Mouse (Mus musculus): ENCODE results near the gene Ncoa3.
A peak's percentile ranks its signal among the peaks of the same experiment; 100 is the strongest.

Ncoa3 gene

DNA sequence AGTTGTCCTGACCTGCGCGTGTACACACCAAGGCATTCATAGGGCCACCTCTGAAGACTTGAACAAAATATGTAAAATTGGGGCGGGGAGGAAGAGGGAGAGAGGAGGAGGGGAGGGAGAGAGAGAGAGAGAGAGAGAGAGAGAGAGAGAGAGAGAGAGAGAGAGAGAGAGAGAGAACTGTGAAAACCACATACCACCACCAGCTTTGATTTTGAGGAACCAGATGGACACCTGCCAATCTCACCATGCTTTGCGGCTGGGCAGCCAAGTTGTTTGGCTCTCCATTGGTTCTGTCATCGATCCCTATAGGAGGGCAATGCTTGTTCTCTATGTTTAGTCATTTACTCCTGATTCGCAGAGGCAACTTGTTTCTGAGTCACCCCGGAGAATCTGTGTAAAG is 21.7 kb upstream of the Ncoa3 start:
- no peak for DNase-seq (ENCODE audit: low read depth, low spot score)

DNA sequence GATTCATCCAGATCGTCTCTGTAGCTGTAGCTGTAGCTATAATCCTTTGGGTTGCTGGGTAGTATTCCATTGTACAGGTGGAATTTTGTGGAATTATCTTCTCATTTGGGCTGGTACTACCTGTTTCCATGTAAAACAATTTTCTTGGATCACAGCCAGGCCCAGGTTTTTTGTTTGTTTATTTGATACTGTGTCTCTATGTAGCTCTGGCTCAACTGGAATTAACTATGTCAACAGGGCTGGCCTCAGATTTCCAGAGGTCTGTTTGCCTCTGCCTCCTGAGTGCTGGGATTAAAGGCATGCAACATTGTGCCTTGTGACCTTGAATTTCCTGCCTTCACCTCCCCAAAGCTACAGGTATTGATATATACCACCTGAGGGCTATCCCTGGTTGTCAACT is 18.1 kb upstream of the Ncoa3 start:
- no peak for DNase-seq (ENCODE audit: low read depth, low spot score)

DNA sequence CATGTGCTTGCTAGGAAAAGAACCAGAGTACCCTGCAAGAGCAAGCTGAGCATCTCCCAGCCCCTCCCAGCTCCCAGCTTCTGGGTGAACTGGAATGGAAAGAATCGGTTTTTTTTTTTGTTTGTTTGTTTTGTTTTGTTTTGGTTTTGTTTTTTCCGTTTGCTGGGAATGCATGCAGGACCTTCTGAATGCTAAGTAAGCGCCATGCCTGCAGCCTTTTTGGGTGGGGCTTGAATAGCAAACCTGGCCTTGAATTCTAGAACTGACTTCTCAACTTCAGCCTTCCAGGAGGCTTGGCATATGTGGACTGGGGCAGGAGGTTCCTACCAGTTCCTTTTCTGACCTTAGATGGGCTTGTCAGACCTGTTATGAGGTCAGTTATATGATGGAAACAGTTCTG is 16.2 kb upstream of the Ncoa3 start:
- DNase-seq (ENCODE audit: low read depth, low spot score), result no peak

DNA sequence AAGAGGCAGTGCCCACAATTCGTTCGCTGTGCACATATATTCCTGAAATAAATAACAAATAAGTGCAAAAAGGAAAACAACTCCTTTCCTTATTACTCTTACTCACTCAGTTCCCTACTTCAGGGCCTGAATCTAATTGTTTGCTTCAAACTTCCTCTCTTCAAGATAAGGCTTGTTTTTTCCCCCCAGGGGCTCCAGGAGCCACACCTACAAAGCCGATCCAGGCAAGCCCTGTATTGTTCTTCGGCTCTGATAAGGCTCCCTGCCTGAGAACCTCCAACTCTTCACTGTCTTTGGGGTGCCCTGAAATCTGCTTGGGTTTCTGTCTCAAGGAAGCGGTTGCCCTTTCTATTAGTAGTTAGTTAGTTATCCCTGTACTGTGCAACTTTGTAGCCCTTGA is 15.6 kb upstream of the Ncoa3 start:
- no peak for DNase-seq (ENCODE audit: low read depth, low spot score)

DNA sequence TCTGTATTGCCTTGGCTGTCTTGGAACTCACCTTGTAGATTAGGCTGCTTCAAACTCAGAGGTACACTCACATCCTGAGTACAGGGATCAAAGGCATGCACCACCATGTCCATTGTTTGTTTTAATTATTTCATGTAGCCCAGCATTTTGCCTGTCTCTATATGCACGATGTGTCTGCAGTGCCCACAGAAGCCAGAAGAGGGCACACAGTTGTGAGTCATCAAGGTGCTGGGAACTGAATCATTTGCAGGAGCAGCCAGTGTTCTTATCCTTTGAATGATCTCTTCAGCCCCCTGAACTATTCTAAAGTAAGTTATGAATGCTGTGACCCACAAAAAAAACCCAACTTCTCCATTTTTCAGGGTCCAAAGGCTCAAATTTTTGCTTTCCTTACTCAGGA is 14.3 kb upstream of the Ncoa3 start:
- DNase-seq (ENCODE audit: low read depth, low spot score), result no peak

DNA sequence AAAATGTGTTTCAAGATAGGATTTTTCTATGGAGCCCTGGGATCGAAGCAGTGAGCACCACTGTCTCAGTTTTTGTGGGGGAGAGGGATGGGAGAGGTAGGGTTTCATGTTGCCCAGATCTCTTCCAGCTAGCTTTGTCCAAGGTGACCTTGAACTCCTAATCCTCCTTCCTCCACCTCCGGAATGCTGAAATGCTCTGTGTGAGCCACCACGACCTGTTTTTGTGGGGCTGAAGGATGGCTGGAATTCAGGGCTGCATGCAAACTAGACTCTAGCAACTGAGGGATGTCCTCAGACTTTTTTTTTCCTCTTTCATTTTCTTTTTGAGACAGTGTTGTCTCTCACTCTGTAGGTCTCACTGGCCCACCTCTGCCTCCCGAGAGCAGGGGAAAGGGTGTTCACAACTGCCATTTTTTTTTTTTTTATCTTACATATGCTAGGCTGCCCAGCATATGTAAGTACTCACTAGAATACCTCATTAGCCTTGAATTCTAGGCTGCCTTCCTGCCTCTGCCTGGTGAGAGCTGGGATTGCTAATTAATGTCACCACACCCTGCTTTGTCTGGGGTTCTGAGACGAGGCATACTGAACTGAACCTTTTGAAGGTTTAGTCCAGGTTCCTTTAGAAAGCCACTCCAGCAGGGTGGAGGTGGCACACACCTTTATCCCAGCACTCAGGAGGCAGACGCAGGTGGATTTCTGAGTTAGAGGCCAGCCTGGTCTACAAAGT is 11.0 kb upstream of the Ncoa3 start:
- DNase-seq (ENCODE audit: low read depth, low spot score), result no peak

DNA sequence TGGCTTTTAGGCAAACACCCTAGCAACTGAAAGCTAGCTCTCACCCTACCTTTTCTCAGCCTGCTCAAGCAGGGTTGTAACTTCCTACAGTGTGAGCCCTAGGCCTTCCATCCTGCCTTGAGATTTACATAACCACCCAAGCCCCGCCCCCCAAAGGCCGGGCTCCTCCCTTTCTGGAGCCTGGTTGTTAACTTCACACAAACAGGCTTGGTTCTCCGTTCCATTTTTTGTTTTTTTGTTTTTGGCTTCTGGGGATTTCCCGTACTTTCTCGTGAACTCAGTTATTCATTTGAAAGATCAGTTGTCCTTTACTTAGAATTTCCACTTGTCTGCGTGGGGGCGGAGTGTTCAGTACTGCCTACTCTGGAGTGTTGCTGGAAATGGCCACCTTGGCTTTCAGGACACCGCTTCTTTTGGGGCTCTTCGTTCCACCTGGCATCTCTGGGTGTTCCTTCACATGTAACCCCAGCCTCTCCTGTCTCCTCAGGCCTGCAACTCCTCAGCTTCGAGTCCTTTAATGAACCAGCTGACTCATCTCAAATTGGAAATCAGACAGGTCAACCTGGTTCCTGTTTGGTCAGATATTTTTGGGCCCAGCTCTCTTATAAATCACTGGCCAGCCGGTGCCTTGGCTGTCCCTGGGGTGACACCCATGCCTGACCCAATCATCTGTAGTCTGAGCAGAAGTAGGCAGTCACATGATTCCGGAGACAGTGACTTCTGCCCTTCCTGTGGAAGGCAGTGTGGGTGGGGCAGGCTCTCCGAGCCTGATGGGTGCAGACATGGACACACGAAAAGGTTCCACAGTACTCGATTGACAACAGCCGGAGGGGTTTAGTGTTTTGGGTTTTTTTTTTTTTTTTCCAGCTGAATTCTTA is 9.7 kb upstream of the Ncoa3 start:
- DNase-seq (ENCODE audit: low read depth, low spot score), result peak; percentile 30

DNA sequence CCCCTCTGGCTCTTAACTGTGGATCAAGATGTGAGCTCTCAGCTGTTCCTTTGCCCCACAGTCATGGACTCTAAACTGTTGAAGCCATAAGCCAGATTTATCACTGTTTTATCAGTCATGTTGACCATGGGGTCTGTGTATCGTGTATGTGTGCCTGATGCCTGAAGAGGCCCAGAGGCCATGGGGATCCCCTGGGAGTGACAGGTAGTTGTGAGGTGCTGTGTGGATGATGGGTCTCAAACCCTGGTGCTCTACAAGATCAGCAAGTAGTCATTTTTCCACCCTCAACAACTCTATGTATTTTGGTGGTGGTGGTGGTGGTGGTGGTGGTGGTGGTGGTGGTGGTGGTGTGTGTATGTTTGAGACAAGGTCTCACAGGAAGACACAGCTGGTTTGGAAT is 8.1 kb upstream of the Ncoa3 start:
- DNase-seq (ENCODE audit: low read depth, low spot score), result no peak

DNA sequence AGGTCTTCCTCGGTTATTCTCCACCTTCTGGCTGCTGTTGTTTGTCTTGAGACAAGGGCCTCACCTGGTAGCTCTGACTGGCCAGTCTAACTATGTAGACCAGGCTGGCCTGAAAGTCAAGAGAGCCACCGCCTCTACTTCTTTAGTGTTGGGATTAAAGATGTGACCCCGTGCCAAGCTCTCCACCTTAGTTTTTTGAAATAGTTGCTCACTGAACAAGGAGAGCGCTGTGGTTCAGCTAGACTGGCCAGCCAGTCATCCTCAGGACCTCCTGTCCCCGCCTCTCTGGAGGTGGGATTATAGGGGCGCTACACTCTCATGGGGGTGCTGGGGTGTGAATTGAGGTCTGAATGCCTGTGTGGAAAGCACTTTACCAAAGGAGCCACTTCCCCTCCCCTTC is 7.5 kb upstream of the Ncoa3 start:
- DNase-seq (ENCODE audit: low read depth, low spot score), result no peak

DNA sequence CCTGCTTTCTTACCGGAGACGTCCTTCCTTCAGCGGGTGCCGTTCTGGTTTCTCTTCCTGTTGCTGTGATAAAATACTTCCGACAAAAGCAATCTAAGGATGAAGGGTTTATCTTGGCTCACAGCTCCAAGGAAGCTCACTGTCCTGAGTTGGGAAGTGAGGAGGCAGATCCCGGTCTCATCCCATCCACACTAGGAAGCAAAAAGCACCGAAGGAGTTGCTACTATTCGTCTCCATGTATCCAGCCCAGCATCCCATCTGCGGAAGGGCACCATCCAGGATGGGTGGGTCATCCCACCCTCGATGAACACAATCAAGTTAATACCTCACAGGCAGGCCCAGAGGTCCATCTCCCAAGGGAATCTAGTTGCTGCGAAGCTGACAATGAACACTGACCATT is 6.9 kb upstream of the Ncoa3 start:
- no peak for DNase-seq (ENCODE audit: low read depth, low spot score)

DNA sequence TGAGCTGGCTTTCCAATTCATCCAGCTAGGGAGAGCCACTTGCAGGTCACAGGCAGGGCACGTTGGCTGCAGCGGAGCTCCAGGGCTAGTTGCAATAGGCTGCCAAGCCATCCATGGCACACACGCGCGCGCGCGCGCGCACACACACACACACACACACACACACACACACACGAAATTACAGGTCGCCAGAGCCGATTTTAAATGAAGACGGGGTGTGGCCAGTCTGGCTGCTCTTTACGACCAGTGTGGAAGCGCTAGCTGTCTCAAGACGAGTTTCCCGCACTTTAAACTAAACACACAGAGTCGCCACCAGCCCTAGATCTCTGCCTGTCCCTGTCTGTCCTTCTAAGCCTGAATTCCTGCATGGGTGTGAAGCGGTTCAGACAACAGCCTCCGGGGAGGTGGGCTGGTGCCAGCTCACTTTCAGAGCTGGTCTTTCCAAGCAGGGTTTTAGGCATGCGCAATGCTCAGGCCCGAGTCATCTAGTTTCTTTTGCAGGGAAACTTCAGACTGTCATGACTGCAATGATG is 5.4 kb upstream of the Ncoa3 start:
- DNase-seq (ENCODE audit: low read depth, low spot score), result no peak

DNA sequence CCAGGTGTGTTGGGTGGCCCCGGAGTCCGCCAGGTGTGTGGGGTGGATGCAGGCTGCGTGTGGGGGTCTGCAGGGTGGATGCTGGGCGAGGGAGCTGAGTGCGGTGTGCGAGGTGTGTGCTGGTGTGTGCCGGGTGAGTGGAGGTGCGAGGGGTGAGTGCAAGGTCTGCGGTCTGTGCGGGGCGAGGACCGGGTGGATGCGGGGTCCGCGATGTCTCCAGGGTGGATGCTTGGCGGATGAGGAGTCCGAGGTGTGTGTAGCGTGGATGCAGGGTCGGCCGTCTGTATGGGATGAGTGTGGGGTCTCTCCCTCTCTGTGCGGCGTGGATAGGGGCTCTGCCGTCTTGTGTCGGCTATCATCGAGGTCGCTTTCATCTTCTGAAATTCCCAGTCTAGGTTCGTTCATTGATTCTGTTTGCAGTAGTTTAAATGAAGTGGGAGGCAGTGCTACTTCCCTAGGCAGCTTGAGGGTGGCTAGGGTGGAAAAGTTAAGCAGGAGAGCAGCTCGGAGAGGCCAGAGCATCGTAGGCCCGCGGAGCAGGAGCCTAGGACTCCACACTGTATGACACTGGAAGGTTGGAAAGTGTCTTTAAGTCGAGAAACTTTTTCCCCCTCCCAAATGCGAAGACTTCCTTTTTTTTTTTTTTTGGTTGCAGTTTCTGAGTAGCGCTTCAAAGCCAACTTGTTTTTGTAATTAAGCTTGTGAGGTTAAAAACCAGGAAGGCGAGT is 901 bp downstream of the Ncoa3 start:
- no peak for DNase-seq (ENCODE audit: low read depth, low spot score)

DNA sequence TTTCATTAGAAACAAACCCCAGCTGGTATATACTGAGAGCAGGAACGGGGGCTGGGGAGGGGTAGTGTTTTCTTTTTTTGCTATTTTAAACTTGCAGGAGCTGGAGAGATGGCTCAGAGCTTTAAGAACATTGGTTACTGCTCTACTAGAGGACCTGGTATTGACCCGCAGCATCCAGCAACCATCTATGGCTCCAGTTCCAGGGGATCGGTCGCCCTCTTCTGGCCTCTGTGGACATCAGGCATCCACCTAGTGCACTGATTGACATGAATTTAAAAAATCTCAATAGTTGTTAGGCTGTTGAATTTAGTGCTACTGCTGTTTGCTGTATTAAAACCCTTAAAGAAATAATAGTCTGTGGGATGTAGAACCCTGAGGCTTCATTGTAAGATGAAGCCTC is 1.9 kb downstream of the Ncoa3 start:
- no peak for DNase-seq (ENCODE audit: low read depth, low spot score)

DNA sequence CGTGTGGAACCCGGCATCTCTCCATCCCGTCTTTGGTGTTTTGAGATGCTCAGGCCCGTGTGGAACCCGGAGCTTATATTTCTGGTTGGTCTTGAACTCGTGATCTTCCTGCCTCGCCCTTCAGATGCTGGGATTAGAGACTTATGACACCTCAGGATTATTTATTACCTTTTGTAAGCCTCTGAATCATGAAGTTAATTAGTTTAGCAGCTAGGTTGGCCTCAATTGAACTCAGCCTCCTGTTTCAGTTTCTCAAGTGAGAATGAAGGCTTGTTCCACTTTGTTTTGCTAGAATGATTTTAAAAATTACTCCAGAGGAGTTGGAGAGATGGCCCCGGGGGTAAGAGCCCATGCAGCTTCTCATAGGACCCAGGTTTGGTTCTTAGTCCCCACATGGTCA is 3.3 kb downstream of the Ncoa3 start:
- DNase-seq (ENCODE audit: low read depth, low spot score), result no peak

DNA sequence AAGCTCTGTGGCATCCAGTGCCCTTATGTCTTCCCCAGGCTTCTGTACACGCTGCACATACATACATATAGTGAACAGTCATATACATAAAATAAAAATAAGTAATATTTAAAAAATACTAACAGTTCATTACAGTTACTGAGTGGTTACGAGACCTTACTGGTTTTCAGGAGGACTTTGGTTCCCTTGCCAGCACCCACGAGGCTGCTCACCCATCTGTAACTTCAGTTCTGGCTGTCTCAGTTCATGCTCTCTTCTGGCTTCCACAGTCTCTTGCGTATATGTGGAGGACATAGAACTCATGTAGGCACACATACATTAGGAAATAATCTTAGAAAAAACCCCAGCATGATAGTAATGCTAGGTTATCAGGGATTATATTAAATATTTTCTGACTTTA is 3.7 kb downstream of the Ncoa3 start:
- no peak for DNase-seq (ENCODE audit: low read depth, low spot score)

DNA sequence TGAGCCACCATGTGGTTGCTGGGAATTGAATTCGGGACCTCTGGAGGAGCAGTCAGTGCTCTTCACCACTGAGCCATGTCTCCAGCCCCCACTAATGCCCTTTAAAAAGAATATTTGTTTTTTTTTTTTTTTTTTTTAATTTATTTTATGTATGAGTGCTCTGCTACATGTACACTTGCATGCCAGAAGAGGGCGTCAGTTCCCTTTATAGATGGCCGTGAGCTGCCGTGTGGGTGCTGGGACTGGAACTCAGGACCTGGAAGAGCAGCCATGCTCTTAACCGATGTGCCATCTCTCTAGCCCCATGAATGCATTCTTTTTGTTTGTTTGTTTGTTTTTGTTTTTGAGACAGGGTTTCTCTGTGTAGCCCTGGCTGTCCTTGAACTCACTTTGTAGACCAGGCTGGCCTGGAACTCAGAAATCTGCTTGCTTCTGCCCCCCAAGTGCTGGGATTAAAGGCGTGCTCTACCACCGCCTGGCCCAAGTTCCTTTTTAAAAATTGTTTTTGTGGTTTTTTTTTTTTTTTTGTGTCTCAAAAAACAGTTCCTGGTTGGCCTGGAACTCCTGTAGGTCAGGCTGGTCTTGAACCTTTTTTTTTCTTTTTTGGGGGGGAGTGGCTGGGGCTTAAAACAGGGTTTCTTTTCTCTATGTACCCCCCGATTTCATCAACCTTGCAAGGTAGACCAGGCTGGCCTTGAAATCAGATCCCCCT is 5.0 kb downstream of the Ncoa3 start:
- no peak for DNase-seq (ENCODE audit: low read depth, low spot score)

DNA sequence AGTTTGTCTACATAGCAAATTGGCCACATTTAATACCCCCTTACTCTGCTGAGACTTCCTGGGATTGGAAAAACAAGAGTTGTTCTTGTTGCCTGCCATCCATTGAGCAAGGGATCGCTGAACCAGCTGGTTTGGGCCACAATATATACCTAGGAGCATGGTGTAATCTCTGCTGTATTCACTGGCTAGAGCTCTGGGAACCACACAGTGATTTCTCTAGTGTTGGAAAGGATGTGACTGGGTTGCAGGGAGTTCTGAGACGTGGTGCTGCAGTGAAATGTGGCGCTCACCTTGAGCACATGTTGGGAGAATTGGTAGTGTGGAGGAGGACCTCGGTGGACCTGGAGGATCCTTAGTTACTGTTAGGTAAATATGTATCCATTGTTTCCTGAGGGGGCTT is 6.5 kb downstream of the Ncoa3 start:
- DNase-seq (ENCODE audit: low read depth, low spot score), result no peak

DNA sequence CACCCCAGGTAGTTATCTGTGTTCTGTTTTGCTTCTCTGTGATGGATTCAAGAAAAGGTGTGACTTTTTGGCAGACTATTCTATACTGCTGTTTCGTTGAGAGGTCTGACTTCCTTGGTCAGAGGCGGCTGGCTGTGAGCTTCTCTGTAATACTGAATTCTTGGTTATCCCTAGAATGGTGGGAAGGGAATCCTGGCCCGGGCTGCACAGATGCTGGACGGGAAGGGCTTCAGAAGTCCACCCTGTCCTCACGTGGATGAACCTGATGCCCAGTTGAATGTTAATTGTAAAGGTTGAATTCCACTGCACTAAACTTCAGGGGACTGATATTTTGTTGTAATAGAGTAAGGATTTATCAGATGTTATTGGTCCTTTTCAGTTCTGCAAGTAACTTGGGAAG is 7.4 kb downstream of the Ncoa3 start:
- DNase-seq (ENCODE audit: low read depth, low spot score), result no peak

DNA sequence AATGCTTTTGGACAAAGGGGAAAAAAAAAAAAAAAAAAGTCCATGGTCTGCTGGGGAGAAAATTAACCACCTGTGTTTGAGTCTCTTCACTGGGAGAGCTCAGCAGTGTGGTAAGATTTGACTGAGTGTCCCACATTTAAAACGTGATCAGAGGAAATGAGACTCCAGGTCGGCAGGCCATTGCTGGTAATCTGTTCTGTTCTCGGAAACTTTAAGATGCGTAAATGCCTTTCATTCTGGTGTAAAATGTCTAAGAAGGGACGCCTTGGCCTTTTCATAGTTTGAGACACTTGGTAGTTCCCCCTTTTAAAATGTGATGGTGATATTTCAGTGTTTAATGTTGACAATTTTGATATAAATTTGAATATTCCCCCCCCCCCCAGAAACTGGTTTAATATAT is 7.8 kb downstream of the Ncoa3 start:
- no peak for DNase-seq (ENCODE audit: low read depth, low spot score)

DNA sequence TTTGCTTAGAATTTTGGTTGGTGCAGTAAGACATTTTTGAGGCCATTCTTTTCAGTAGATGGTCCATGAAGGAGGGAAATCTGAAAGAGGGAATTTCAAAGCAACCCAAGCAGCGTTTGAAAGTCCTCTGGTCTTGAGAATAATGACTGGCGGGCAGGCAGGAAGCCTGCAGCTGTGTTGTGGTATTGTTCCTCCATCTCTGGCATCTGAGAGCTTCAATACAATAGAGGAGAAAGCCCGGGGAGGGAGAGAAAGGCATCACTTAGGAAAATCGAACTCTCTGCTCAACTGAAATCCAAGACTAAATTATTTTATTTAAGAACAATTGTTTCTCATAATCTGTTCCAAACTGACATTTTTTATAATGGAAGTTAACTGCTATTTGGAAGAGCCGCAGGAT is 8.3 kb downstream of the Ncoa3 start:
- no peak for DNase-seq (ENCODE audit: low read depth, low spot score)

DNA sequence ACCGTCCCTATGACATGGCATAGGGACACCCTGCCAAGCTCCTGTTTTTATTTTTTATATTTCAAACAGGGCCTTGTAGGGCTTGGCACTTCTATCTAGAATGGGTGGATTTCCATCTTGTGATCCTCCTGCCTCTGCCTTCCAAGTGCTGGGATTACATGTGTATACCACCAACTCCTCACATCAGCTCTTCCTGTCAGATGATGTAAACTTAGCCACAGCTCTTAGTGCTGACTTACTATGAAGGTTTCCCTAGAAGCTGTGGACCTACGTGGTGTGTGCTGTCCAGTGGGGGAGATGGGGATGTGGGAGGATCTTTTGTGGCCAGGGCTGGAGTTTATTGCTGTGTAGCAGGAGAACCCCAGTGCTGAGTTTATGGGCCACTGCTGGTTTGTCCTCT is 8.9 kb downstream of the Ncoa3 start:
- DNase-seq (ENCODE audit: low read depth, low spot score), result no peak

DNA sequence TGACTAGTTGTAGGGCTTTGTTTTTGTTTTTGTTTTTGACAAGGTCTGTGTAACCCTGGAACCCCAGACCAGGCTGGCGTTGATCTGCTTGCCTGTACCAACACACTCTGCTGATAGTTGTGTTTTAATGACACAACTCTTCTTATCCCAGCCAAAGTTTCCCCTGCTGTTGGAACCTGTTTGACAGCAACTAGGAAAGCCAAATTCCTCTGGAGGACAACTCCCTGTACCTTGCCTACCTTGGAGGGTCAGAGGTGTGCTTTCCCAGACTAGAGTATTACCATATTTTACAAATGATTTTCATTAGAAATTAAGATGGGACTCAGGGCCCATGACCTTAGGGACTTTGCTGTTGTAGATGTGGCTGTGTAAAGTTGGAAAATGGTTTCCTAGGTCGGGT is 9.3 kb downstream of the Ncoa3 start:
- no peak for DNase-seq (ENCODE audit: low read depth, low spot score)
